Mouse (Mus musculus): ENCODE results near the gene Aoc1. TPM values are rescaled to one million over a fixed set of nuclear protein-coding genes. Genes with fewer than 3 reads are reported as not detected.

Aoc1 gene
- polyA plus RNA-seq (2012; rRNA removed), result 85.5 and 894 TPM in 2 replicates

DNA sequence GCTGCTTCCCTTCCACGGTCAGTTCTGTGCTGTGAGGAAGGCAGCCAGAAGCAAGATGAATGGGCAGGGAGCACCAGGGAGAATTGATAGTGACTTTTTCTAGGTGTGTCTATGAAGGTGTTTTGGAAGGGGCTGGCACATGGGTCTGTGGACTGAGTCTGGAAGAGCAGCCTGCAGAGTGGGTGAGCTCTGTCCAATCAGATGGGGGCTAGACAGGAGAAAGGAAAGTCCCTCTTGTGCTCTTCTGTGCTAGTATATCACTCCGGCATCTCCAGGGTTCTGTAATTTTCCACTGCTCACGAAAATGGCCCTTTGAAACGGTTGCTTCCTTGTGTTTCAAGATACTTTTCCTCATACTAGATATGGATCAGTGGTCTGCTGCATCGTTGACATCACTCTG lies at the start of gene Aoc1:
Gene Aoc1 (plus strand): TSS at position 301 of the 400 bp plus-strand sequence.
- H3K36me3 ChIP-seq (ENCODE audit: control insufficient read depth, insufficient read depth, low read length), result no peaks in the 10 kb centered on the region
- no peak within 1 kb of the TSS for H3K4me3 ChIP-seq (ENCODE audit: low read depth, low read length)
- H3K27me3 ChIP-seq (ENCODE audit: control insufficient read depth, insufficient read depth, low read length), result no peaks in the 10 kb centered on the region
- peaks cover 39% of the 10 kb centered on the region; the same call in 1 of the 2 replicates for H3K4me1 ChIP-seq (ENCODE audit: control insufficient read depth, insufficient read depth, insufficient read length, low read length)
- TF ChIP-seq POLR2A (IDR thresholded peaks at IDR 0.05; ENCODE audit: low read depth, low read length), result no peak
- TF ChIP-seq CTCF (IDR thresholded peaks at IDR 0.05; ENCODE audit: extremely low read depth, insufficient read length, insufficient replicate concordance, low read depth, low read length), result no peak
- peak within 1 kb of the TSS; percentile 71 for H3K27ac ChIP-seq (ENCODE audit: insufficient read depth, low read depth, low read length)
- 49% methylated on average over 5 of the region's 5 CpGs for WGBS

DNA sequence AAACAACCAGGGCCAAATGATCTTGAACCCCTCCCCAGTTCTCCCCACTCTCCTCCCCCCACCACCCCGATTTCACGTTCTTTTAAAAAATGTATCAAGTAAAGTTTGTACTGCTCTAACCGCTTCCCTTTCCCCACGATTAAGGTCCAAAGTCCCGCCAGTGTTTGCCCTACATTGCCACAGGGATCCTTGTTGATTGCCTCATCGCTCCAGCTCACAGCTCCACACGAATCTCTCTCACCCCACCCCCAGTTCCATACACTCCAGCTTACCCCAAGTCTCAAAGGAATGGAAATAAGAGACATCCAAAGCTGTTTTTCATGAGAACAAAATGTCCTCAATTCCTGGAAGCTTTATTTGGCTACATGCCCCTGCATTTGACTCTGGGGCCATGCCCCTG lies 47.7 kb upstream of the Aoc1 start:
- WGBS, result 8% methylated on average over 7 of the region's 7 CpGs
- Histone ChIP-seq H3K36me3 (ENCODE audit: control insufficient read depth, insufficient read depth, low read length) (no peaks in the 10 kb centered on the region), H3K4me1 (ENCODE audit: control insufficient read depth, insufficient read depth, insufficient read length, low read length) (peaks cover 9% of the 10 kb centered on the region; the same call in 1 of the 2 replicates), H3K27me3 (ENCODE audit: control insufficient read depth, insufficient read depth, low read length) (no peaks in the 10 kb centered on the region), H3K4me3 (ENCODE audit: low read depth, low read length) (no peak overlapping the region), H3K27ac (ENCODE audit: insufficient read depth, low read depth, low read length) (0 out of 2 replicates have a peak overlapping the region, but pooled peaks have one; percentile 2)
- no peak for TF ChIP-seq CTCF (IDR thresholded peaks at IDR 0.05; ENCODE audit: extremely low read depth, insufficient read length, insufficient replicate concordance, low read depth, low read length)
- no peak for TF ChIP-seq POLR2A (IDR thresholded peaks at IDR 0.05; ENCODE audit: low read depth, low read length)

DNA sequence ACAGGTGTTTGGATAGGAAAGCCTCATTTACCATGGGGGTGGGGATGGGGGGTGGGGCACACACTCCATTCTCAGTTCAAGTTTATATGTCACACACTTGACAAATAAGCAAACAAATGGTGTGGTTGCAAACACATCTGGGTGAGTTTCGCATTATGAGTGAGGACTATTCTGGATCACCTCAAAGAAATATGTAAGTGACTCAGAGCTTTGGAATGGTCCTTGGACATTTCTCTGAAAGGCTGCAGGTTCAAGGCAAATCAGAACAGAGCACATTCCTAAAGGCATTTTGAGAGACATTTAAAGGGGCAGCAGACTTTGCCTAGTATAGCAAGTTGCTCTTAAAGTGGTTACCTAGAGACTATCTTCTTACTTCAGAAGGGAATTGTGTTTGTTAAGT lies 43.7 kb upstream of the Aoc1 start:
- Histone ChIP-seq H3K27me3 (ENCODE audit: control insufficient read depth, insufficient read depth, low read length) (no peaks in the 10 kb centered on the region), H3K27ac (ENCODE audit: insufficient read depth, low read depth, low read length) (no peak overlapping the region), H3K4me1 (ENCODE audit: control insufficient read depth, insufficient read depth, insufficient read length, low read length) (peaks cover 9% of the 10 kb centered on the region; the same call in 1 of the 2 replicates), H3K36me3 (ENCODE audit: control insufficient read depth, insufficient read depth, low read length) (peaks cover 9% of the 10 kb centered on the region), H3K4me3 (ENCODE audit: low read depth, low read length) (no peak overlapping the region)
- TF ChIP-seq CTCF (IDR thresholded peaks at IDR 0.05; ENCODE audit: extremely low read depth, insufficient read length, insufficient replicate concordance, low read depth, low read length) (no peak), POLR2A (IDR thresholded peaks at IDR 0.05; ENCODE audit: low read depth, low read length) (no peak)
- 39% methylated on average over 1 of the region's 1 CpGs for WGBS

DNA sequence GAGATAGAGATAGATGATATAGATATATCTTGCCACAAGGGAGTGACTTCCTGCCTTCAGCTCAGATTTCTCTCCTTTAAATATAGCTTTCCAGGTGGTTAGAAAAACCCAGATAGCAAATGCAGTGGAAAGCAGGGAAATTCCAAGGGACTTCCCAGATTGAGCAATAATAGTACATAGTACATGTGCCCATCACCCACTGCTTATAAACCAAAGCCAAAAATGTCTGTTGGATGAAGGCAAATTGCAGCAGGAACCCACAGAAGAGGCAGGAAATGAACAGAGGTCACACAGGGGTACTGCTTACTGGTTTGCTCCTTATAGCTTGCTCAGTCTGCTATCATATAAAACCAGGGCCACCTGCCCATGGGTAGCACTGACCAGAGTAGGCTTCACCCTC lies 43.0 kb upstream of the Aoc1 start:
- Histone ChIP-seq H3K27ac (ENCODE audit: insufficient read depth, low read depth, low read length) (peak overlapping the region; percentile 80), H3K27me3 (ENCODE audit: control insufficient read depth, insufficient read depth, low read length) (no peaks in the 10 kb centered on the region), H3K4me3 (ENCODE audit: low read depth, low read length) (no peak overlapping the region), H3K4me1 (ENCODE audit: control insufficient read depth, insufficient read depth, insufficient read length, low read length) (peaks cover 5% of the 10 kb centered on the region; the same call in 1 of the 2 replicates), H3K36me3 (ENCODE audit: control insufficient read depth, insufficient read depth, low read length) (peaks cover 16% of the 10 kb centered on the region)
- TF ChIP-seq CTCF (IDR thresholded peaks at IDR 0.05; ENCODE audit: extremely low read depth, insufficient read length, insufficient replicate concordance, low read depth, low read length), result no peak
- TF ChIP-seq POLR2A (IDR thresholded peaks at IDR 0.05; ENCODE audit: low read depth, low read length), result no peak

DNA sequence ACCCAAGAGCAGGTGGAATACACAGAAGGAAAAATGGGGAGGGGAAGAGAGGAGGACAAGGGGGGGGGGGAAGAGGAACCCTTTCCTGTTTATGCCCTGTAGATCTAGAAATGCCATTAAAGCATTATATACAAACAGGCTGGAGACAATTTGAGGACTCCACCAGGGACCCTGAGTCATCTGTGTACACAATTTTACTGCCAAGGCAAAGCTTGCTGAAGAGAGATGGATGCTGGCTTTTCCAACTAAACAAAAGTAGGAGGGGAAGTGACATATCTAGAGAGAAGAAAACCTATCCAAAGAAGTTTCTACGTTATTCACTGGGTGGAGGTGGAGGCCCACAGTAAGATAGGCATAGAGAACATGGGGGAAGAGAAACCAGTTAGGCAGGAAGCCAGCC lies 42.5 kb upstream of the Aoc1 start:
- H3K4me3 ChIP-seq (ENCODE audit: low read depth, low read length), result no peak overlapping the region
- peaks cover 1% of the 10 kb centered on the region; the same call in 1 of the 2 replicates for H3K4me1 ChIP-seq (ENCODE audit: control insufficient read depth, insufficient read depth, insufficient read length, low read length)
- WGBS, result 10% methylated on average over 1 of the region's 1 CpGs
- no peaks in the 10 kb centered on the region for H3K27me3 ChIP-seq (ENCODE audit: control insufficient read depth, insufficient read depth, low read length)
- H3K27ac ChIP-seq (ENCODE audit: insufficient read depth, low read depth, low read length), result peak overlapping the region; percentile 80
- no peak for TF ChIP-seq POLR2A (IDR thresholded peaks at IDR 0.05; ENCODE audit: low read depth, low read length)
- TF ChIP-seq CTCF (IDR thresholded peaks at IDR 0.05; ENCODE audit: extremely low read depth, insufficient read length, insufficient replicate concordance, low read depth, low read length), result no peak
- H3K36me3 ChIP-seq (ENCODE audit: control insufficient read depth, insufficient read depth, low read length), result peaks cover 22% of the 10 kb centered on the region

DNA sequence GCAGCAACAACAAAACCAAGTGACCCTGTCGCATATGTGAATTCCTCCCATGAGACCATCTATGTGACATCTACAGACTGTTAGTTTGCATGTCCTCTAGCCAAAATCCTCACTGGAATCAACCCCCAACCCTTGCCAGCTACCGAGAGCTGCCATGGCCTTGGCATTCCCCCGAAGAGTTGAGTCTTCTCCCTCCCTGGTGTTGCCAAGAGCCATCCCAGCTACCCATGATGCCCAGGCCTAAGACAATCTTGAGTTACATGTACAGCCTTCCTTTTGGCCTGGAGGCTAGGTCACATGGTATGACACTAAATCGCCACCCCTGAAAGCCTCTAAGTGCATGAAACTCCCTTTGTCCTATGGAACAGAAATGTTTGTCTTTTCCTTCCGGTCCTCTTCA lies 41.6 kb upstream of the Aoc1 start:
- TF ChIP-seq POLR2A (IDR thresholded peaks at IDR 0.05; ENCODE audit: low read depth, low read length), result no peak
- no peak for TF ChIP-seq CTCF (IDR thresholded peaks at IDR 0.05; ENCODE audit: extremely low read depth, insufficient read length, insufficient replicate concordance, low read depth, low read length)
- Histone ChIP-seq H3K4me3 (ENCODE audit: low read depth, low read length) (no peak overlapping the region), H3K36me3 (ENCODE audit: control insufficient read depth, insufficient read depth, low read length) (peaks cover 28% of the 10 kb centered on the region), H3K27me3 (ENCODE audit: control insufficient read depth, insufficient read depth, low read length) (no peaks in the 10 kb centered on the region), H3K27ac (ENCODE audit: insufficient read depth, low read depth, low read length) (peak overlapping the region; percentile 71), H3K4me1 (ENCODE audit: control insufficient read depth, insufficient read depth, insufficient read length, low read length) (no peaks in the 10 kb centered on the region)
- WGBS, result 77% methylated on average over 5 of the region's 5 CpGs

DNA sequence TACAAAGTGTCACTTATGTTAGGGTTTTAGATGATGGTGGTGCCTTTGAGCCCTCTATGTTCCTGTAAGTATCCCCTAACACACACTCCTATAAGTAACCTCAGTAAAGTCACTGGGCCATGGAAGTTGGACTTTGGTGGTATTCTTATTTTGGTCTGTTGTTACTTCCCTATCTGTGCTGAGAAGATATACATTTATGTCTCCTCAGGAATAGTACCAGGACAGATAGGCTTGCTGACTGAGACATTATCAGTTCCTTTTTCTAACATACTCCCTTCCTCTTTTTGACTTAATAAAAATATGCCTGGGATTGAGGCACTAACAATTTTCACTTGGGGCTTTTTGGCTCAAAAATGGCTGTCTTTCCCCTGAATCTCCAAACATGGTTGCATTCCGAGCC lies 40.3 kb upstream of the Aoc1 start:
- H3K4me3 ChIP-seq (ENCODE audit: low read depth, low read length), result no peak overlapping the region
- WGBS, result 96% methylated on average over 1 of the region's 1 CpGs
- peak overlapping the region; percentile 45; the same call in 1 of the 2 replicates for H3K27ac ChIP-seq (ENCODE audit: insufficient read depth, low read depth, low read length)
- no peaks in the 10 kb centered on the region for H3K27me3 ChIP-seq (ENCODE audit: control insufficient read depth, insufficient read depth, low read length)
- TF ChIP-seq POLR2A (IDR thresholded peaks at IDR 0.05; ENCODE audit: low read depth, low read length) (no peak), CTCF (IDR thresholded peaks at IDR 0.05; ENCODE audit: extremely low read depth, insufficient read length, insufficient replicate concordance, low read depth, low read length) (no peak)
- H3K4me1 ChIP-seq (ENCODE audit: control insufficient read depth, insufficient read depth, insufficient read length, low read length), result no peaks in the 10 kb centered on the region
- peaks cover 33% of the 10 kb centered on the region for H3K36me3 ChIP-seq (ENCODE audit: control insufficient read depth, insufficient read depth, low read length)
